Mouse (Mus musculus): ENCODE measurements around the gene Prkcz. TPM values are rescaled to one million over a fixed set of nuclear protein-coding genes. Genes with fewer than 3 reads are reported as not detected.
A peak's percentile ranks its signal among the peaks of the same experiment; 100 is the strongest.

The Prkcz gene
- polyA plus RNA-seq, 1 experiment from 2014 or later = 3.0 TPM

DNA sequence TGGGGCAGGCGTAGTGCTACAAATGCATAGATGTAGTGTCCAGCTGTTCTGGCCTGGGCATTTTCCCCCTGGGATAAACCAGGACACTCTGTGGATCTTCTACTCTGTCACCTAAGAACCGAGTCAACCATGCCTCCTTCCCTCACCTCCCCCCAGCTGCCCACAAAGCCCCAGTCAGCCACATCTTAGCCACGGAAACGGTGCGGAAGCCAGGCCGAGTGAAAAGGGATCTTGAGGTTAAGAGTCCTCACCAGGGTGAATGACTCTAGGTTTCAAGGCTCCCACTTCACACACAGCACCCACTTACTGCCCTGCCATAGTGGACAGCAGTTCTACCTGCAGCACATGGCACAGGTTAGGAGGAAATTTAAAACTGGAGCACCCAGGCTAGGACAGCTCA is 7.1 kb downstream of the Prkcz start:
- no peak overlapping the region for H3K9ac ChIP-seq (replicated peaks)
- no peak for TF ChIP-seq CTCF (IDR thresholded peaks at IDR 0.05; ENCODE audit: low read depth)
- TF ChIP-seq EP300 (IDR thresholded peaks at IDR 0.05; ENCODE audit: low read depth) = no peak
- no peaks in the 10 kb centered on the region for H3K36me3 ChIP-seq (replicated peaks; ENCODE audit: insufficient read depth, low read length)
- no peak overlapping the region for H3K4me3 ChIP-seq (ENCODE audit: low read depth, low read length)
- H3K27me3 ChIP-seq (ENCODE audit: insufficient read depth, low read length) = no peaks in the 10 kb centered on the region
- H3K4me1 ChIP-seq (ENCODE audit: insufficient read depth) = no peaks in the 10 kb centered on the region
- H3K27ac ChIP-seq (ENCODE audit: low read depth) = no peak overlapping the region
- ATAC-seq = no peak
- WGBS (ENCODE audit: insufficient replicate concordance) = 31% methylated on average over 6 of the region's 6 CpGs
- no peak for DNase-seq
- no peak overlapping the region for H3K4me2 ChIP-seq (ENCODE audit: low read depth, low read length)
- no peaks in the 10 kb centered on the region for H3K9me3 ChIP-seq (ENCODE audit: low read length)

GRCm38 (mm10) chr4:155352581-155352980 is 8.6 kb downstream of the Prkcz start:
- no peaks in the 10 kb centered on the region for H3K36me3 ChIP-seq (replicated peaks; ENCODE audit: insufficient read depth, low read length)
- H3K27ac ChIP-seq (ENCODE audit: low read depth) = no peak overlapping the region
- H3K9me3 ChIP-seq (ENCODE audit: low read length) = no peaks in the 10 kb centered on the region
- no peak overlapping the region for H3K9ac ChIP-seq (replicated peaks)
- H3K4me2 ChIP-seq (ENCODE audit: low read depth, low read length) = no peak overlapping the region
- H3K4me3 ChIP-seq (ENCODE audit: low read depth, low read length) = no peak overlapping the region
- H3K27me3 ChIP-seq (ENCODE audit: insufficient read depth, low read length) = no peaks in the 10 kb centered on the region
- no peak for TF ChIP-seq CTCF (IDR thresholded peaks at IDR 0.05; ENCODE audit: low read depth)
- no peak for TF ChIP-seq EP300 (IDR thresholded peaks at IDR 0.05; ENCODE audit: low read depth)
- no peak for ATAC-seq
- no peak for DNase-seq
- WGBS (ENCODE audit: insufficient replicate concordance) = 28% methylated on average over 3 of the region's 3 CpGs
- no peaks in the 10 kb centered on the region for H3K4me1 ChIP-seq (ENCODE audit: insufficient read depth)

DNA sequence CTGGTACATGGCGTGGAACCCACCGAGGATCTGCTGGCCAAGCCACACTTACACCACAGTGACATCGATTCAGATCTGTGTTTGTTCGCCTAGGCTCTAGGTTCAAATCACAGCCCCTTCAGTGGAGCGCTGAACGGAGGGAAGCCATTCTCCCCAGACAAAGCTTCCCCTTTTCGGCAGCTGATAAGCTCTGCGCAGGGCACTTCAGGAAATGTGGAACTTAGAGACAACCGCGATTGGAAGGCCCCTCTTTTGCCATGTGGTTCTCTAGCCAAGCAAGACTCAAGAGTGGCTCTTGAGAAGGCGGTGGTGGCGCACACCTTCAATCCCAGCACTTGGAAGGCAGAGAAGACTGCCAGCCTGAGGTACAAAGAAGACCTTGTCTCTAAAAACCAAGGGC is 14.8 kb downstream of the Prkcz start:
- H3K27ac ChIP-seq (ENCODE audit: low read depth) = no peak overlapping the region
- no peak for ATAC-seq
- H3K9me3 ChIP-seq (ENCODE audit: low read length) = no peaks in the 10 kb centered on the region
- peaks cover 23% of the 10 kb centered on the region for H3K27me3 ChIP-seq (ENCODE audit: insufficient read depth, low read length)
- H3K9ac ChIP-seq (replicated peaks) = no peak overlapping the region
- no peak overlapping the region for H3K4me3 ChIP-seq (ENCODE audit: low read depth, low read length)
- no peak for DNase-seq
- H3K36me3 ChIP-seq (replicated peaks; ENCODE audit: insufficient read depth, low read length) = no peaks in the 10 kb centered on the region
- TF ChIP-seq CTCF (IDR thresholded peaks at IDR 0.05; ENCODE audit: low read depth) = no peak
- WGBS (ENCODE audit: insufficient replicate concordance) = 34% methylated on average over 12 of the region's 12 CpGs
- H3K4me1 ChIP-seq (ENCODE audit: insufficient read depth) = no peaks in the 10 kb centered on the region
- H3K4me2 ChIP-seq (ENCODE audit: low read depth, low read length) = no peak overlapping the region

DNA sequence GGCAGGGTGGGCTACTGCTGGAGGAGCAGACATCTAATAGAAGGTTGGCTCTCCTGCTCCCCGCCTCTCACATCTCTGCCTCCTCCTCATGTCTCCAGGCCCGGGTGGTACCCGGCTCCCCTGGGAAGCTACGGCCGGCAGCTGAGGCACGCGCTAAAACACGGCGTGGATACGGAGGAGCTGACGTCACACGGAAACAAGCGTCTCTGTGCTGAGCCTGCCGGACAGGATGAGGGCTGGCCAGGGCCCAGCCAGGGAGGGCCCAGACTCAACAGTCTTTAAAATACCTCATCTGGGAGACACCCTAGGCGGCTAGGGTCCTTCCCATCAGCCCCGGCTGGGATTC is 15.6 kb downstream of the Prkcz start:
- DNase-seq (no peak), ATAC-seq (no peak)
- no peaks in the 10 kb centered on the region for H3K9me3 ChIP-seq (ENCODE audit: low read length)
- TF ChIP-seq CTCF (IDR thresholded peaks at IDR 0.05; ENCODE audit: low read depth) = no peak
- TF ChIP-seq EP300 (IDR thresholded peaks at IDR 0.05; ENCODE audit: low read depth) = no peak
- H3K36me3 ChIP-seq (replicated peaks; ENCODE audit: insufficient read depth, low read length) = no peaks in the 10 kb centered on the region
- WGBS (ENCODE audit: insufficient replicate concordance) = 4% methylated on average over 16 of the region's 16 CpGs
- peak overlapping the region; percentile 22; the same call in 1 of the 2 replicates for H3K4me3 ChIP-seq (ENCODE audit: low read depth, low read length)
- H3K27me3 ChIP-seq (ENCODE audit: insufficient read depth, low read length) = peaks cover 23% of the 10 kb centered on the region
- peak overlapping the region; percentile 45 for H3K4me2 ChIP-seq (ENCODE audit: low read depth, low read length)
- H3K9ac ChIP-seq (replicated peaks) = no peak overlapping the region
- no peaks in the 10 kb centered on the region for H3K4me1 ChIP-seq (ENCODE audit: insufficient read depth)
- no peak overlapping the region for H3K27ac ChIP-seq (ENCODE audit: low read depth)

- 19% methylated on average over 47 of the region's 47 CpGs for WGBS (ENCODE audit: insufficient replicate concordance)
- peak overlapping the region; percentile 22; the same call in 1 of the 2 replicates for H3K4me3 ChIP-seq (ENCODE audit: low read depth, low read length)
- TF ChIP-seq CTCF (IDR thresholded peaks at IDR 0.05; ENCODE audit: low read depth) = no peak
- no peak for TF ChIP-seq EP300 (IDR thresholded peaks at IDR 0.05; ENCODE audit: low read depth)
- H3K9ac ChIP-seq (replicated peaks) = no peak overlapping the region
- ATAC-seq (no peak), DNase-seq (no peak)
- H3K4me1 ChIP-seq (ENCODE audit: insufficient read depth) = no peaks in the 10 kb centered on the region
- H3K27me3 ChIP-seq (ENCODE audit: insufficient read depth, low read length) = peaks cover 23% of the 10 kb centered on the region
- H3K27ac ChIP-seq (ENCODE audit: low read depth) = no peak overlapping the region
- H3K36me3 ChIP-seq (replicated peaks; ENCODE audit: insufficient read depth, low read length) = no peaks in the 10 kb centered on the region
- H3K9me3 ChIP-seq (ENCODE audit: low read length) = no peaks in the 10 kb centered on the region
- H3K4me2 ChIP-seq (ENCODE audit: low read depth, low read length) = peak overlapping the region; percentile 45
Measured at GRCm38 (mm10) chr4:155344716-155345607, 16.2 kb downstream of the Prkcz start.

DNA sequence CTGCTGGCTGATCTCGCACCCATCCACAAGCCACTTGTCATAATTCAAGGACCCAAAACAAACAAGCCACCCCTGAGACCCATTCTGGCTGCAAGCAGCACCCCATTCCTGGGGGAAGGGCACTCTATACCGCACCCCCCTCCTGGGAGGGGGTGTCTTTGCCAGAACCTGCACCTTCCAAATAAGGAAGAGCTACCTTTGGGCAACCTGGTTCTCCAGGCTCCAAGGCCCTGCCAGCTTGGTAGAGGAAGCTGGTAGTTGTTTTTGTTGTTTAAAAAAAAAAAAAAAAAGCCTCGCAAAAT is 16.9 kb downstream of the Prkcz start:
- H3K9ac ChIP-seq (replicated peaks) = no peak overlapping the region
- no peak overlapping the region for H3K27ac ChIP-seq (ENCODE audit: low read depth)
- peaks cover 23% of the 10 kb centered on the region for H3K27me3 ChIP-seq (ENCODE audit: insufficient read depth, low read length)
- no peaks in the 10 kb centered on the region for H3K36me3 ChIP-seq (replicated peaks; ENCODE audit: insufficient read depth, low read length)
- DNase-seq (no peak), ATAC-seq (no peak)
- H3K4me2 ChIP-seq (ENCODE audit: low read depth, low read length) = no peak overlapping the region
- TF ChIP-seq CTCF (IDR thresholded peaks at IDR 0.05; ENCODE audit: low read depth) (no peak), EP300 (IDR thresholded peaks at IDR 0.05; ENCODE audit: low read depth) (no peak)
- no peak overlapping the region for H3K4me3 ChIP-seq (ENCODE audit: low read depth, low read length)
- WGBS (ENCODE audit: insufficient replicate concordance) = 48% methylated on average over 3 of the region's 3 CpGs
- H3K9me3 ChIP-seq (ENCODE audit: low read length) = no peaks in the 10 kb centered on the region
- no peaks in the 10 kb centered on the region for H3K4me1 ChIP-seq (ENCODE audit: insufficient read depth)
